Mouse (Mus musculus): ENCODE results near the gene Yae1d1. TPM values are rescaled to one million over a fixed set of nuclear protein-coding genes. Genes with fewer than 3 reads are reported as not detected.

The Yae1d1 gene
- polyA plus RNA-seq, 1 experiment, result 30.0 TPM

Other genes starting within 250 kb of the Yae1d1 start
- gene Cdk13, start 188.3 kb downstream of the Yae1d1 start, polyA plus RNA-seq (2012; rRNA removed), result 23.9 and 27.8 TPM in 2 replicates
- gene Rala, start 49.1 kb downstream of the Yae1d1 start, polyA plus RNA-seq (2012; rRNA removed), result 39.1 and 45.2 TPM in 2 replicates

All from urinary bladder, adult 2 months (tissue).